Mouse (Mus musculus): ENCODE data around the gene Olfr775. TPM values are rescaled to one million over a fixed set of nuclear protein-coding genes. Genes with fewer than 3 reads are reported as not detected.

The Olfr775 gene
- total RNA-seq (2021) (not detected), polyA plus RNA-seq (2012; rRNA removed) (not detected in 2 replicates)
- long read RNA-seq, result 0 reads

DNA sequence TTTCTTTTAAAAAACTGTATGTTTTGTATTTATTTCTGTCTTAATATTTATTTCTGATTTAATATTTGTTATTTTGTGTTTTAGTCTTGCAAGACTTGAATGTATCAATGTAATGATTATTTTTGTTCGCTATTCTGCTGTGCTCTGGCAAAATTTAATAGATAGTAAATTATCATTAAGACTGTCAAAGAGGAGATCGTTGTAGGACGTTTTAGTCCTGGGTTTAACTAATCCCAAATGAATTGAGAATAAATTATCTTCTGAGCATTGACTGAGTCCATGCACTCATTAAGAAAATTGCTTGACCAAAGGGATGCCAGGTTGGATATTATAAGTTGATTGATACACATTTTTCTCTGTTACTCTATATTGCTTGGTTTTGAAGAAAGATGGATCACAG, at the start of gene Olfr775:
Gene Olfr775 (plus strand): TSS at position 301 of the 400 bp plus-strand sequence.
- H3K27me3 ChIP-seq (ENCODE audit: control insufficient read depth, insufficient read depth, low read length), result no peaks in the 10 kb centered on the region
- no peak within 1 kb of the TSS for H3K4me3 ChIP-seq
- no peaks in the 10 kb centered on the region for H3K79me2 ChIP-seq (replicated peaks; ENCODE audit: control insufficient read depth, insufficient read depth, low read length)
- no peak within 1 kb of the TSS for H3K27ac ChIP-seq
- H3K4me1 ChIP-seq (ENCODE audit: control insufficient read depth, insufficient read depth, low read length), result no peaks in the 10 kb centered on the region
- no peak for TF ChIP-seq EP300 (IDR thresholded peaks at IDR 0.05; ENCODE audit: insufficient read depth, low read depth, low read length)
- TF ChIP-seq CTCF (IDR thresholded peaks at IDR 0.05), result no peak
- TF ChIP-seq POLR2A (IDR thresholded peaks at IDR 0.05; ENCODE audit: insufficient read depth, low read depth, low read length), result no peak
- H3K36me3 ChIP-seq (ENCODE audit: control insufficient read depth, insufficient read depth, low read length), result no peaks in the 10 kb centered on the region
- DNase-seq, result no peak
- 62% methylated on average over 3 of the region's 3 CpGs for WGBS
- H3K9ac ChIP-seq (ENCODE audit: low read depth, low read length), result no peak within 1 kb of the TSS
- intact Hi-C loops (cut with DNase I), result no loop called here

DNA sequence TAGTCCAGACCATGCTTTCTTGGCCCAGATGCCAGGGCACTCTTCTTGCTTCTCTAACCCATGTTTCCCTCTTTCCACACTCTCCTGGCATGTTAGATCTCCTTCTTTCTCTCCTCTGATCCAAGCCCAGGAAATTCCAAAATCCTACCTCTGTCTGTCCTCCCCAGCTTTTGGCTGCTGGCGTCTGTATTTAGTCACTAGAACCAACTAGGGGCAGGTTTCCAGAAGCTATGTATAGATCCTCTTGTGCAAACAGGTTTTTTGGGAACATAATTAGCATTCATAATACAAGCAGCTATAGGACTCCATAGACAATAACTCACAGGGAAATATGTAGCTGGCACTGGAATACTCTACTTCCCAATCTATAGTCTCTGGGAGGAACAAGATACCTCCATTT, 17.5 kb upstream of the Olfr775 start:
- H3K79me2 ChIP-seq (replicated peaks; ENCODE audit: control insufficient read depth, insufficient read depth, low read length), result no peaks in the 10 kb centered on the region
- TF ChIP-seq POLR2A (IDR thresholded peaks at IDR 0.05; ENCODE audit: insufficient read depth, low read depth, low read length) (no peak), CTCF (IDR thresholded peaks at IDR 0.05) (no peak), EP300 (IDR thresholded peaks at IDR 0.05; ENCODE audit: insufficient read depth, low read depth, low read length) (no peak)
- DNase-seq, result no peak
- WGBS, result 54% methylated on average over 1 of the region's 1 CpGs
- H3K36me3 ChIP-seq (ENCODE audit: control insufficient read depth, insufficient read depth, low read length), result no peaks in the 10 kb centered on the region
- H3K27me3 ChIP-seq (ENCODE audit: control insufficient read depth, insufficient read depth, low read length), result no peaks in the 10 kb centered on the region
- H3K9ac ChIP-seq (ENCODE audit: low read depth, low read length), result no peak overlapping the region
- no peak overlapping the region for H3K4me3 ChIP-seq
- intact Hi-C loops (cut with DNase I), result no loop called here
- H3K4me1 ChIP-seq (ENCODE audit: control insufficient read depth, insufficient read depth, low read length), result no peaks in the 10 kb centered on the region
- H3K27ac ChIP-seq, result no peak overlapping the region

DNA sequence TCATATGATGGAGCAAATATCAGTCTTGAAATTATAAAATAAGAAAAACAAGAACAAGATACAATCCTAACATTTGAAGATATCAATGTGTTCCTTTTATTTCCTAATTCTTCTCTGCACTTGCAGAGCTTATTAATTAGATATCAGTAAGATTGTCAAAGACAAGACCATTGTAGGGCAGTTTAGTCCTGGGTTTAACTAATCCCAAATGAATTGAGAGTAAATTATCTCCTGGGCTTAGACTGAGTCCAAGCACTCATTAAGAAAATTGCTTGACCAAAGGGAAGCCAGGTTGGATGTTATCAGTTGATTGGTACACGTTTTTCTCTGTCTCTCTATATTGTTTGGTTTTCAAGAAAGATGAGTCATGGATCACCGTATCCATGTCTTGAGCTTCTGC, 12.3 kb upstream of the Olfr775 start, which contains the start of gene Olfr774:
Gene Olfr774 (plus strand): TSS at position 301 of the 400 bp plus-strand sequence.
- 55% methylated on average over 2 of the region's 2 CpGs for WGBS
- intact Hi-C loops (cut with DNase I), result no loop called here
- no peak for TF ChIP-seq CTCF (IDR thresholded peaks at IDR 0.05)
- TF ChIP-seq POLR2A (IDR thresholded peaks at IDR 0.05; ENCODE audit: insufficient read depth, low read depth, low read length), result no peak
- TF ChIP-seq EP300 (IDR thresholded peaks at IDR 0.05; ENCODE audit: insufficient read depth, low read depth, low read length), result no peak
- H3K9ac ChIP-seq (ENCODE audit: low read depth, low read length), result no peak within 1 kb of the TSS
- DNase-seq, result no peak
- no peak within 1 kb of the TSS for H3K4me3 ChIP-seq
- no peaks in the 10 kb centered on the region for H3K4me1 ChIP-seq (ENCODE audit: control insufficient read depth, insufficient read depth, low read length)
- H3K27ac ChIP-seq, result no peak within 1 kb of the TSS
- no peaks in the 10 kb centered on the region for H3K79me2 ChIP-seq (replicated peaks; ENCODE audit: control insufficient read depth, insufficient read depth, low read length)
- no peaks in the 10 kb centered on the region for H3K36me3 ChIP-seq (ENCODE audit: control insufficient read depth, insufficient read depth, low read length)
- H3K27me3 ChIP-seq (ENCODE audit: control insufficient read depth, insufficient read depth, low read length), result no peaks in the 10 kb centered on the region

DNA sequence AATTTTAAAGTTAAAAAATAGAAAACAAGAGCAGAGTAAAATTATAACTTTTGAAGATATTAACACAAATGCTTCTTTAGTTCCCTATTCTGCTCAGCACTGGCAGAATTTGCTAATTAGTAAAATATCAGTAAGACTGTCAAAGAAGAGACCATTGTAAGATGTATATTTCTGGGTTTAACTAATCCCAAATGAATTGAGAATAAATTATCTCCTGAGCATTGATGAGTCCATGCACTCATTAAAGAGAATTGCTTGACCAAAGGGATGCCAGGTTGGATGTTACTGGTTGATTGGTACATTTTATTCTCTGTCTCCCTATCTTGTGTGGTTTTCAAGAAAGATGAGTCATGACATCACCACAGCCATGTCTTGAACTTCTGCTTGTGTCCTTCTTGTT, 10.6 kb downstream of the Olfr775 start, which contains the start of gene Olfr776:
Gene Olfr776 (plus strand): TSS at position 301 of the 400 bp plus-strand sequence.
- TF ChIP-seq CTCF (IDR thresholded peaks at IDR 0.05), result no peak
- no peak for TF ChIP-seq EP300 (IDR thresholded peaks at IDR 0.05; ENCODE audit: insufficient read depth, low read depth, low read length)
- no peak for TF ChIP-seq POLR2A (IDR thresholded peaks at IDR 0.05; ENCODE audit: insufficient read depth, low read depth, low read length)
- Histone ChIP-seq H3K27me3 (ENCODE audit: control insufficient read depth, insufficient read depth, low read length) (no peaks in the 10 kb centered on the region), H3K27ac (no peak within 1 kb of the TSS), H3K79me2 (replicated peaks; ENCODE audit: control insufficient read depth, insufficient read depth, low read length) (no peaks in the 10 kb centered on the region), H3K4me1 (ENCODE audit: control insufficient read depth, insufficient read depth, low read length) (no peaks in the 10 kb centered on the region), H3K4me3 (no peak within 1 kb of the TSS), H3K36me3 (ENCODE audit: control insufficient read depth, insufficient read depth, low read length) (no peaks in the 10 kb centered on the region), H3K9ac (ENCODE audit: low read depth, low read length) (no peak within 1 kb of the TSS)
- intact Hi-C loops (cut with DNase I), result no loop called here
- no peak for DNase-seq

DNA sequence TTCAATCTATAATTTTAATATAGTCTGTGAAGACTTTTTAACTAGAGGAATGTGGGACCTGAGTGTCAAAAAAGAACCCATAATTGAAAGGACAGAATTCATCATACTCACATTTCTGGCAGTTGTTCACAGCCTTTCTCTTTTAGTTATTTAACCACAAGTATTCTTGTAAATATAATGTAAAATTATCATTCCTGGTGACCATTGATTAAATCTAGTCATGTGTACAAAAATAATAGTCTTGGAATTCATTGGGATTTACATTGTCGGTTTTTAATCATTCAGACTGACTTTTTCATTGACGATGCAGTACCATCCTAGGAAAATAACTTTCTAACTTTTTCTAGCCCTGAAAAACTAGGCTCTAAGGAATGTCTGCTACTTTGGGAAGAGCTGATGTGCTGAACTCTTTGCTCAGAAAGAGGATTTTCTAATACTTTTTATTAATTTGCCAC, 22.9 kb downstream of the Olfr775 start, which contains the start of gene Olfr777:
Gene Olfr777 (minus strand): TSS at position 405 of the 455 bp plus-strand sequence.
- no peak for DNase-seq
- H3K79me2 ChIP-seq (replicated peaks; ENCODE audit: control insufficient read depth, insufficient read depth, low read length), result no peaks in the 10 kb centered on the region
- no peaks in the 10 kb centered on the region for H3K36me3 ChIP-seq (ENCODE audit: control insufficient read depth, insufficient read depth, low read length)
- H3K27ac ChIP-seq, result no peak within 1 kb of the TSS
- no peak within 1 kb of the TSS for H3K9ac ChIP-seq (ENCODE audit: low read depth, low read length)
- no peaks in the 10 kb centered on the region for H3K27me3 ChIP-seq (ENCODE audit: control insufficient read depth, insufficient read depth, low read length)
- intact Hi-C loops (cut with DNase I), result no loop called here
- no peak for TF ChIP-seq CTCF (IDR thresholded peaks at IDR 0.05)
- no peak for TF ChIP-seq EP300 (IDR thresholded peaks at IDR 0.05; ENCODE audit: insufficient read depth, low read depth, low read length)
- no peak for TF ChIP-seq POLR2A (IDR thresholded peaks at IDR 0.05; ENCODE audit: insufficient read depth, low read depth, low read length)
- H3K4me3 ChIP-seq, result no peak within 1 kb of the TSS
- 90% methylated on average over 2 of the region's 2 CpGs for WGBS
- H3K4me1 ChIP-seq (ENCODE audit: control insufficient read depth, insufficient read depth, low read length), result no peaks in the 10 kb centered on the region

Other genes starting within 250 kb of the Olfr775 start
- gene Olfr763, start 237.6 kb upstream of the Olfr775 start, total RNA-seq (2021), result not detected
- not detected in 2 replicates for gene Olfr763, start 237.6 kb upstream of the Olfr775 start, polyA plus RNA-seq (2012; rRNA removed)
- not detected for gene Olfr764-ps1, start 208.5 kb upstream of the Olfr775 start, total RNA-seq (2021)
- gene Olfr764-ps1, start 208.5 kb upstream of the Olfr775 start, polyA plus RNA-seq (2012; rRNA removed), result not detected in 2 replicates
- not detected for gene Olfr765, start 198.4 kb upstream of the Olfr775 start, total RNA-seq (2021)
- gene Olfr765, start 198.4 kb upstream of the Olfr775 start, polyA plus RNA-seq (2012; rRNA removed), result not detected in 2 replicates
- not detected for gene Olfr766-ps1, start 179.4 kb upstream of the Olfr775 start, total RNA-seq (2021)
- gene Olfr766-ps1, start 179.4 kb upstream of the Olfr775 start, polyA plus RNA-seq (2012; rRNA removed), result not detected in 2 replicates
- gene Olfr767, start 165.5 kb upstream of the Olfr775 start, total RNA-seq (2021), result not detected
- gene Olfr767, start 165.5 kb upstream of the Olfr775 start, polyA plus RNA-seq (2012; rRNA removed), result not detected in 2 replicates
- not detected for gene Olfr768, start 149.0 kb upstream of the Olfr775 start, total RNA-seq (2021)
- gene Olfr768, start 149.0 kb upstream of the Olfr775 start, polyA plus RNA-seq (2012; rRNA removed), result not detected in 2 replicates
- not detected for gene Olfr769, start 130.6 kb upstream of the Olfr775 start, total RNA-seq (2021)
- not detected in 2 replicates for gene Olfr769, start 130.6 kb upstream of the Olfr775 start, polyA plus RNA-seq (2012; rRNA removed)
- gene Olfr770, start 109.4 kb upstream of the Olfr775 start, total RNA-seq (2021), result not detected
- not detected in 2 replicates for gene Olfr770, start 109.4 kb upstream of the Olfr775 start, polyA plus RNA-seq (2012; rRNA removed)
- gene Olfr771, start 83.7 kb upstream of the Olfr775 start, total RNA-seq (2021), result not detected
- not detected in 2 replicates for gene Olfr771, start 83.7 kb upstream of the Olfr775 start, polyA plus RNA-seq (2012; rRNA removed)
- gene Olfr772, start 70.5 kb upstream of the Olfr775 start, total RNA-seq (2021), result not detected
- gene Olfr772, start 70.5 kb upstream of the Olfr775 start, polyA plus RNA-seq (2012; rRNA removed), result not detected in 2 replicates
- gene Olfr773, start 61.0 kb upstream of the Olfr775 start, total RNA-seq (2021), result not detected
- gene Olfr773, start 61.0 kb upstream of the Olfr775 start, polyA plus RNA-seq (2012; rRNA removed), result not detected in 2 replicates
- gene Olfr774, start 12.2 kb upstream of the Olfr775 start, total RNA-seq (2021), result not detected
- gene Olfr774, start 12.2 kb upstream of the Olfr775 start, polyA plus RNA-seq (2012; rRNA removed), result not detected in 2 replicates
- gene Olfr776, start 10.7 kb downstream of the Olfr775 start, total RNA-seq (2021), result not detected
- gene Olfr776, start 10.7 kb downstream of the Olfr775 start, polyA plus RNA-seq (2012; rRNA removed), result not detected in 2 replicates
- not detected for gene Olfr777, start 23.1 kb downstream of the Olfr775 start, total RNA-seq (2021)
- not detected in 2 replicates for gene Olfr777, start 23.1 kb downstream of the Olfr775 start, polyA plus RNA-seq (2012; rRNA removed)
- not detected for gene Olfr780, start 69.7 kb downstream of the Olfr775 start, total RNA-seq (2021)
- gene Olfr780, start 69.7 kb downstream of the Olfr775 start, polyA plus RNA-seq (2012; rRNA removed), result not detected in 2 replicates
- gene Olfr781, start 80.4 kb downstream of the Olfr775 start, total RNA-seq (2021), result not detected
- not detected in 2 replicates for gene Olfr781, start 80.4 kb downstream of the Olfr775 start, polyA plus RNA-seq (2012; rRNA removed)
- not detected for gene Olfr782, start 100.4 kb downstream of the Olfr775 start, total RNA-seq (2021)
- not detected in 2 replicates for gene Olfr782, start 100.4 kb downstream of the Olfr775 start, polyA plus RNA-seq (2012; rRNA removed)
- under 1 TPM; 0.07 to 0.10 TPM for gene Olfr784, start 135.7 kb downstream of the Olfr775 start, total RNA-seq (2021)
- gene Olfr784, start 135.7 kb downstream of the Olfr775 start, polyA plus RNA-seq (2012; rRNA removed), result 0.06 TPM in 1 of 2 replicates, not detected in the other
- not detected for gene Olfr785, start 157.0 kb downstream of the Olfr775 start, total RNA-seq (2021)
- gene Olfr785, start 157.0 kb downstream of the Olfr775 start, polyA plus RNA-seq (2012; rRNA removed), result not detected in 2 replicates
- not detected for gene Olfr786, start 178.9 kb downstream of the Olfr775 start, total RNA-seq (2021)
- not detected in 2 replicates for gene Olfr786, start 178.9 kb downstream of the Olfr775 start, polyA plus RNA-seq (2012; rRNA removed)
- gene Olfr787, start 213.4 kb downstream of the Olfr775 start, total RNA-seq (2021), result not detected
- gene Olfr787, start 213.4 kb downstream of the Olfr775 start, polyA plus RNA-seq (2012; rRNA removed), result not detected in 2 replicates
- gene Olfr788, start 222.6 kb downstream of the Olfr775 start, total RNA-seq (2021), result not detected
- not detected in 2 replicates for gene Olfr788, start 222.6 kb downstream of the Olfr775 start, polyA plus RNA-seq (2012; rRNA removed)
- not detected for gene Olfr789, start 236.3 kb downstream of the Olfr775 start, total RNA-seq (2021)
- gene Olfr789, start 236.3 kb downstream of the Olfr775 start, polyA plus RNA-seq (2012; rRNA removed), result not detected in 2 replicates

Measured in heart, adult 2 months (tissue).